Mouse (Mus musculus): Measurements from ENCODE around the gene Tnfrsf9. TPM values are rescaled to one million over a fixed set of nuclear protein-coding genes. Genes with fewer than 3 reads are reported as not detected.

Tnfrsf9 gene
- polyA plus RNA-seq (2014; fragmentation: Nextera tagmentation; extraction: Ambion mirVana), result 0.18 and 0.30 TPM in 2 replicates

DNA sequence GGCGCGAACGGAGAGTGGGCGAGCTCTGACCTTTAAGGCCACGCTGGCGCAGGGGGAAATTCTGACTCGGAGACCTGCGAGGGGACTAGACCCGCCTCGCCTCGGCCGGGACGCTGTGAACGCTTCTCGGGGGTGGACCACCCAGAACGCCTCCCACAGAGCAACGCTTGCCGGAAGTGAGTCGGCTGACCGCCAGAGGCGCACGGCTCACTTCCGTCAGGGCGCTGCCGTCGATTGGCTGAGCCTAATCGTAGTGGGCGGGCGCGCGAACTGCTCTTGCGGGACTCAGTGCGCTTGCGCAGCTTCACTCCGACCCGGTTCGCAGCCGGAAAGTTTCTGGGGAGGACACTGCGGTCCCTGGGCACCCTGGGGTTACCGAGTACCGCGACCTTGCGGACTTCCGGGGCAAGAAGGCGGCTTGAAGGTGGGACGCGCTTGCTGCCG lies at the start of gene Tnfrsf9, which contains the start of gene Park7:
Gene Tnfrsf9, plus strand, starts transcription at position 273 of the 444 bp plus-strand sequence.
Gene Park7, minus strand, starts transcription at position 148 of the 444 bp plus-strand sequence.
- no peaks in the 10 kb centered on the region for H3K27me3 ChIP-seq (ENCODE audit: control insufficient read depth, insufficient read depth, low read length)
- DNase-seq (ENCODE audit: low spot score, missing footprints), result peak; percentile 99
- H3K4me3 ChIP-seq (ENCODE audit: low read depth, low read length), result peak within 1 kb of the TSS; percentile 51
- H3K36me3 ChIP-seq (ENCODE audit: control insufficient read depth, insufficient read depth, low read length), result no peaks in the 10 kb centered on the region
- H3K4me2 ChIP-seq, result peak within 1 kb of the TSS; percentile 71
- under 1% methylated on average over 48 of the region's 48 CpGs for WGBS
- H3K9me3 ChIP-seq (ENCODE audit: control insufficient read depth, low read length), result no peaks in the 10 kb centered on the region
- H3K9ac ChIP-seq (ENCODE audit: low read length), result peak within 1 kb of the TSS; percentile 80
- peaks cover 9% of the 10 kb centered on the region for H3K4me1 ChIP-seq (ENCODE audit: control insufficient read depth, insufficient read depth, low read length)
- peak within 1 kb of the TSS; percentile 22; the same call in 1 of the 2 replicates for H3K27ac ChIP-seq (ENCODE audit: low read depth, low read length)
- peak; percentile 86 for ATAC-seq (ENCODE audit: low FRiP score)

DNA sequence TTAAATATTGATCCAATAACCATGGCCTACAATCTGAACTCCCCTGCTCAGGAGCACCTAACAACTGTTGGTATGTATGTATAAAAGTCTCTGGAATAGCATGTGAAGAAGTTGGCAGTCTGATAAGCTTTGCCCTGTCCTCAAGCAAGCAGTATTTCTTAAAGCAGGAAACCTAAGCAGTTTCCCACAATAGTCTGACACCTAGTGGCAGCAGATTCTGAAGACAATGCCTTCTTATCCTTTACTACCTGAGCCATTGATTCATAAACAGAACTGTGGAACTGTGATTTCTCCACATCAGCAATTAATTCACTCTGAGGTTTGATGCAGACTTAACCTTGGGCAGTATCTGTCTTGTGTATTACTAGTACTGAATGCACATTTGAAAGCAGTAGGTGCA lies 49.0 kb upstream of the Tnfrsf9 start:
- no peaks in the 10 kb centered on the region for H3K27me3 ChIP-seq (ENCODE audit: control insufficient read depth, insufficient read depth, low read length)
- DNase-seq (ENCODE audit: low spot score, missing footprints) (no peak), ATAC-seq (ENCODE audit: low FRiP score) (no peak)
- peaks cover 7% of the 10 kb centered on the region; the same call in 1 of the 2 replicates for H3K36me3 ChIP-seq (ENCODE audit: control insufficient read depth, insufficient read depth, low read length)
- H3K27ac ChIP-seq (ENCODE audit: low read depth, low read length), result no peak overlapping the region
- H3K4me1 ChIP-seq (ENCODE audit: control insufficient read depth, insufficient read depth, low read length), result no peaks in the 10 kb centered on the region
- H3K4me3 ChIP-seq (ENCODE audit: low read depth, low read length), result no peak overlapping the region
- H3K9me3 ChIP-seq (ENCODE audit: control insufficient read depth, low read length), result no peaks in the 10 kb centered on the region
- H3K9ac ChIP-seq (ENCODE audit: low read length), result no peak overlapping the region
- H3K4me2 ChIP-seq, result no peak overlapping the region

DNA sequence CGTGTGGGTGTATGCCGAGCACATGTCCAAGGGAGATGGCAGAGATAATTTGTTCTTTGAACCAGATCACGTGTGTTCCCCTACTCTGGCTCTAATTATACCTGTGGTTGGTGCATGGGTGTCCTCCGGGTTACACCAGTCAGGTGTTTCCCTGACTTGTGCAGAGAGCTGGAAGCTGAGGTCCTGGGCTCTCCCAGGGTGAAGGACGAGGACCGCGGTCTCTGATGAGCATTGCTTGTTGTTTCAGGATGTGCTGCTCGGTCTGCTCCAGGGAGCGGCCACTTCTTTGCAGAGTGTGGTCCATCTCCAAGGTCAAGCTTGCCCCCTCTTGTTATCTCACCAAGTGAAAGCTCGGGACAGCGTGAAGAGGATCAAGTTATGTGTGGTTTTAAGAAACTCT lies 48.3 kb upstream of the Tnfrsf9 start:
- peaks cover 7% of the 10 kb centered on the region; the same call in 1 of the 2 replicates for H3K36me3 ChIP-seq (ENCODE audit: control insufficient read depth, insufficient read depth, low read length)
- ATAC-seq (ENCODE audit: low FRiP score), result no peak
- H3K9ac ChIP-seq (ENCODE audit: low read length), result no peak overlapping the region
- no peak overlapping the region for H3K4me3 ChIP-seq (ENCODE audit: low read depth, low read length)
- 93% methylated on average over 11 of the region's 11 CpGs for WGBS
- no peaks in the 10 kb centered on the region for H3K9me3 ChIP-seq (ENCODE audit: control insufficient read depth, low read length)
- H3K4me1 ChIP-seq (ENCODE audit: control insufficient read depth, insufficient read depth, low read length), result no peaks in the 10 kb centered on the region
- no peak overlapping the region for H3K27ac ChIP-seq (ENCODE audit: low read depth, low read length)
- H3K4me2 ChIP-seq, result no peak overlapping the region
- no peak for DNase-seq (ENCODE audit: low spot score, missing footprints)
- no peaks in the 10 kb centered on the region for H3K27me3 ChIP-seq (ENCODE audit: control insufficient read depth, insufficient read depth, low read length)

DNA sequence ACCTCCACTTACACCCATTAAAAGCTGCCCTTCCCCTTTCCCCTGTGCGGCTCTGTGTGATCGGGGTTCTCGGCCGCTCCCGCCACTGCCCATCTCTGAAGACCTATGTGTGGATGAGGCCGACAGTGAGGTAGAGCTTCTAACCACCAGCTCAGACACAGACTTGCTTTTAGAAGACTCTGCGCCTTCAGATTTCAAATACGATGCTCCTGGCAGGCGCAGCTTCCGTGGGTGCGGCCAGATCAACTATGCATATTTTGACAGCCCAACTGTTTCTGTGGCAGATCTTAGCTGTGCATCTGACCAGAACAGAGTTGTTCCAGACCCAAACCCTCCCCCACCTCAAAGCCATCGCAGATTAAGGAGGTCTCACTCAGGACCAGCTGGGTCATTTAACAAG lies 47.9 kb upstream of the Tnfrsf9 start:
- Histone ChIP-seq H3K4me2 (no peak overlapping the region), H3K27ac (ENCODE audit: low read depth, low read length) (no peak overlapping the region), H3K27me3 (ENCODE audit: control insufficient read depth, insufficient read depth, low read length) (no peaks in the 10 kb centered on the region), H3K36me3 (ENCODE audit: control insufficient read depth, insufficient read depth, low read length) (peaks cover 7% of the 10 kb centered on the region; the same call in 1 of the 2 replicates), H3K4me3 (ENCODE audit: low read depth, low read length) (no peak overlapping the region), H3K9ac (ENCODE audit: low read length) (no peak overlapping the region), H3K9me3 (ENCODE audit: control insufficient read depth, low read length) (no peaks in the 10 kb centered on the region), H3K4me1 (ENCODE audit: control insufficient read depth, insufficient read depth, low read length) (no peaks in the 10 kb centered on the region)
- ATAC-seq (ENCODE audit: low FRiP score) (no peak), DNase-seq (ENCODE audit: low spot score, missing footprints) (no peak)
- 97% methylated on average over 12 of the region's 12 CpGs for WGBS

DNA sequence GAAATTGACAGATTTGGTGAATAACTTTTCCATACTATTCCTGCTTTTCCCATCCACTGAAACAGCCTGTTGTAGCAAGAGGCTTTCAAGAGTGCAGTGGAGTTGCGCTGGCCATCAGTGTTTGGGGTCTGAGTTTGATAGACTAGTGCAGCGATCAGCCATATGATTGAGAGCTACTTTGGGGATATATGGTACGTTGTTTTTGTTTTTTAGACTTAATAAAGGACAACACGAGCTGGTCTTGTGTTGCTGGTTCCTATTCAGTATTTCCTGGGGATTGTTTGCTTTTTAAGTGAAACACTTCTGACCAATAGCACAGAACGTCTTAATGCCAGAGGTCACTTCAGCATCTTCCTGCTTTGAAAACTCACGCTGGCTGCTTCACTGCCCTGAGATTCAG lies 46.2 kb upstream of the Tnfrsf9 start:
- DNase-seq (ENCODE audit: low spot score, missing footprints) (no peak), ATAC-seq (ENCODE audit: low FRiP score) (no peak)
- H3K36me3 ChIP-seq (ENCODE audit: control insufficient read depth, insufficient read depth, low read length), result peaks cover 7% of the 10 kb centered on the region; the same call in 1 of the 2 replicates
- 89% methylated on average over 6 of the region's 6 CpGs for WGBS
- no peak overlapping the region for H3K9ac ChIP-seq (ENCODE audit: low read length)
- H3K4me3 ChIP-seq (ENCODE audit: low read depth, low read length), result no peak overlapping the region
- no peaks in the 10 kb centered on the region for H3K4me1 ChIP-seq (ENCODE audit: control insufficient read depth, insufficient read depth, low read length)
- H3K4me2 ChIP-seq, result no peak overlapping the region
- no peak overlapping the region for H3K27ac ChIP-seq (ENCODE audit: low read depth, low read length)
- H3K9me3 ChIP-seq (ENCODE audit: control insufficient read depth, low read length), result no peaks in the 10 kb centered on the region
- H3K27me3 ChIP-seq (ENCODE audit: control insufficient read depth, insufficient read depth, low read length), result no peaks in the 10 kb centered on the region

DNA sequence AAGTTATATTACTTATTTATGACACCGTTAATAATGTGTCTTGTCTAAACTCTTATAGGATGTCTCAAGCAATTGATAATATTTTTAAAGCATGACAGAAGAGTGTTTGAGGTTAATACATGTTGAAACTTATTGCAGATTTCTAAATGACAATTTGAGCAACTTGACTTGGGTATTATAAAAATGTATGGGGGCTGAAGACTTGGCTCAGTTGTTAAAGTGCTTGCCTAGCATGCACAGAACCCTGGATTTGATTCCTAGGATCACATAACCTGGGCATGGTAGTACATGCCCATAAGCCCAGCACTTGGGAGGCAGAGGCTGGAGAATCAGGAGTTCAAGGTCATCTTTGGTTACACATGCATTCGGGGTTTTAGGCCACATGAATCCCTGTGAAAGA lies 45.5 kb upstream of the Tnfrsf9 start:
- Histone ChIP-seq H3K4me3 (ENCODE audit: low read depth, low read length) (no peak overlapping the region), H3K9me3 (ENCODE audit: control insufficient read depth, low read length) (no peaks in the 10 kb centered on the region), H3K9ac (ENCODE audit: low read length) (no peak overlapping the region), H3K27ac (ENCODE audit: low read depth, low read length) (no peak overlapping the region), H3K4me1 (ENCODE audit: control insufficient read depth, insufficient read depth, low read length) (no peaks in the 10 kb centered on the region), H3K4me2 (no peak overlapping the region), H3K36me3 (ENCODE audit: control insufficient read depth, insufficient read depth, low read length) (peaks cover 7% of the 10 kb centered on the region; the same call in 1 of the 2 replicates), H3K27me3 (ENCODE audit: control insufficient read depth, insufficient read depth, low read length) (no peaks in the 10 kb centered on the region)
- no peak for ATAC-seq (ENCODE audit: low FRiP score)
- no peak for DNase-seq (ENCODE audit: low spot score, missing footprints)
- WGBS, result 83% methylated on average over 2 of the region's 2 CpGs

DNA sequence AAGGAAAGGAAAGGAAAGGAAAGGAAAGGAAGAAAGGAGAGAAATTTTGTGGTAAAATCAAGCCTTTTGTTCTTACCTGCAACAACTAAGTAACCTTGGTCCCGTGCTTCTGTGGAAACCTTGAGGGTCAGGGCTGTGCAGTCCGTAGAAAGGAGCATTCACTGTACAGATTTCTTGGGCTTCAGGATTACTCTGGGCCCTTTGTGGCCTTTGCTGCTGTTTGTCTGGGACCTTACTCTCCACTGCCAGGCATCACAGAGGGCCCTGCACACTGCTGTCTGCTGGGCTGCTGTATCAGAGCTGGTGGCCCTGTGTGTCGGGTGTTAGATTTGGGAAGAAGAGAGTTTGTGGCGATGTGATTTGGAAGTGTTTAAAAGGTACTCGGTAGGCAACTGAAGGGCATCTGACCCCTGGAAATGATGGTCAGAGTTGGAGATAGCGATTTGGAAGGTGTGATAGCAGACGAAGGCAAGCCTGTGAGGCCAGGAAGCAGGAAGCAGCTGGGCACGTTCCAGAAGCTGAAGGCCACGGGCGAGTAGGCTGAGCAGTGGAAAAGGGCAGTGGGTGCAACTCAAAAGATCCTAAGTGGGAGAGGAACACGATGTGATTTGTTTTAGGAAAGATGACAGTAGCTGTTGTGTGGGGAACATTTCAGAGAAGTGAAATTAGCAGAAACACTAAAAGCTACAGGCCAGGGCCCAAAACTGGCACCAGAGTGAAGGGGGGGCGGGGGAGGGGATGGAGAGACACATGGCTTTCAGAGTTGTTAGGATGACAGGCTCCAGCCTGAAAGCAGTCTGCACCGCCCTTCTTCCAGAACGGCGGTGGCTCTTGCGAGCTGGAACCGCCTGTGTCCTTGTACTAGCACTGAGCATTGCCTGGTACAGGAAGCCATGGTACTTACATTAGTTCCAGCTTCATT lies 44.8 kb upstream of the Tnfrsf9 start:
- H3K4me3 ChIP-seq (ENCODE audit: low read depth, low read length), result no peak overlapping the region
- no peak overlapping the region for H3K4me2 ChIP-seq
- H3K36me3 ChIP-seq (ENCODE audit: control insufficient read depth, insufficient read depth, low read length), result peaks cover 7% of the 10 kb centered on the region; the same call in 1 of the 2 replicates
- no peak overlapping the region for H3K9ac ChIP-seq (ENCODE audit: low read length)
- no peak for DNase-seq (ENCODE audit: low spot score, missing footprints)
- no peak for ATAC-seq (ENCODE audit: low FRiP score)
- H3K9me3 ChIP-seq (ENCODE audit: control insufficient read depth, low read length), result no peaks in the 10 kb centered on the region
- no peak overlapping the region for H3K27ac ChIP-seq (ENCODE audit: low read depth, low read length)
- no peaks in the 10 kb centered on the region for H3K27me3 ChIP-seq (ENCODE audit: control insufficient read depth, insufficient read depth, low read length)
- WGBS, result 80% methylated on average over 17 of the region's 17 CpGs
- H3K4me1 ChIP-seq (ENCODE audit: control insufficient read depth, insufficient read depth, low read length), result no peaks in the 10 kb centered on the region

DNA sequence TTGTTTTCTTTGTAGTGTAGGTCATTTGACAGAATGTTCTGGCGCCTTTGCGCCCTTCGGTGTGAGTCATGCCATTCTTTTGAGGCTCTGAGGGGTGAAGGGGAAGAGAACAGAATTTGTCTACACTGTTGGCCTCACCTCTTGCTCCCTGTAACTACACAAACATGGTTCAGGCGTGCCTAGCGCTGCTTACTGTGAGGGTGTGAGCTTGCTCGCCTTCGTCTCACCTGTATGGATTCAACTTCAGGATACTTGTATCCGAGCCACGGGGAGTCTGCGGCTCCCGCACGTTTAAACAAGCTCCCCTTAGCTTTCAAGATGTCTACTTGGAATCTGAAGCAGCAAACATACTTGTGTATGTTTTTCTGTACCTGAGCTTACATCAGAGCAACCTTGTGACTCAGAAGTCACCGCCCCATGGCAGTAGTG lies 43.4 kb upstream of the Tnfrsf9 start:
- H3K4me1 ChIP-seq (ENCODE audit: control insufficient read depth, insufficient read depth, low read length), result no peaks in the 10 kb centered on the region
- H3K27ac ChIP-seq (ENCODE audit: low read depth, low read length), result no peak overlapping the region
- H3K9ac ChIP-seq (ENCODE audit: low read length), result no peak overlapping the region
- H3K9me3 ChIP-seq (ENCODE audit: control insufficient read depth, low read length), result no peaks in the 10 kb centered on the region
- WGBS, result 88% methylated on average over 13 of the region's 13 CpGs
- no peak overlapping the region for H3K4me2 ChIP-seq
- peaks cover 7% of the 10 kb centered on the region; the same call in 1 of the 2 replicates for H3K36me3 ChIP-seq (ENCODE audit: control insufficient read depth, insufficient read depth, low read length)
- H3K4me3 ChIP-seq (ENCODE audit: low read depth, low read length), result no peak overlapping the region
- no peaks in the 10 kb centered on the region for H3K27me3 ChIP-seq (ENCODE audit: control insufficient read depth, insufficient read depth, low read length)
- DNase-seq (ENCODE audit: low spot score, missing footprints) (no peak), ATAC-seq (ENCODE audit: low FRiP score) (no peak)

Measured in midbrain, embryonic 11.5 days (tissue).